Mouse (Mus musculus) stomach, embryonic 14.5 days (tissue): Measurements from ENCODE around the gene Akna. TPM values are rescaled to one million over a fixed set of nuclear protein-coding genes. Genes with fewer than 3 reads are reported as not detected.

Source experiments
- ATAC-seq: fragments of 200-750 bp; cut with Nextera tagmentation; 2 replicates; pipeline ENCODE4 v1.8.0; 2017; ENCODE audit warnings: low read depth, moderate TSS enrichment; ENCODE audit not compliant: insufficient number of reproducible peaks, insufficient read depth, low FRiP score
- H3K27ac ChIP-seq: fragments of 300-500 bp; sonication (generic); 2 replicates; pipeline ENCODE4 v1.5.1; 2014; ENCODE audit warnings: mild to moderate bottlenecking, low read length, moderate library complexity, mixed read lengths
- H3K27me3 ChIP-seq: fragments of 300-500 bp; sonication (generic); 2 replicates; pipeline ENCODE4 v1.6.1; 2014; ENCODE audit warnings: low read length, control low read depth, mixed read lengths; ENCODE audit not compliant: control insufficient read depth, insufficient read depth
- H3K36me3 ChIP-seq: fragments of 300-500 bp; sonication (generic); 2 replicates; pipeline ENCODE4 v1.6.1; 2014; ENCODE audit warnings: mild to moderate bottlenecking, control low read depth, low read length, moderate library complexity, mixed read lengths; ENCODE audit not compliant: control insufficient read depth, insufficient read depth
- H3K4me1 ChIP-seq: fragments of 300-500 bp; sonication (generic); 2 replicates; pipeline ENCODE4 v1.6.1; 2014; ENCODE audit warnings: low read length, control low read depth, mixed read lengths; ENCODE audit not compliant: control insufficient read depth, insufficient read depth
- H3K4me2 ChIP-seq: fragments of 300-500 bp; sonication (generic); replicated peaks from 2 replicates; pipeline ENCODE4 v1.6.1; 2014; ENCODE audit warnings: low read depth, low read length, control low read depth
- H3K4me3 ChIP-seq: fragments of 300-500 bp; sonication (generic); 2 replicates; pipeline ENCODE4 v1.5.1; 2014; ENCODE audit warnings: low read depth, low read length, control low read depth
- H3K9ac ChIP-seq: fragments of 300-500 bp; sonication (generic); replicated peaks from 2 replicates; pipeline ENCODE4 v1.6.1; 2014; ENCODE audit warnings: low read depth, mild to moderate bottlenecking, control low read depth, low read length, moderate library complexity, mixed read lengths
- H3K9me3 ChIP-seq: fragments of 300-500 bp; sonication (generic); 2 replicates; pipeline ENCODE4 v1.6.1; 2016; ENCODE audit warnings: low read depth, low read length, control low read depth; ENCODE audit not compliant: control insufficient read depth
- WGBS: fragments of 180-500 bp; shearing (Covaris S2); extraction: QIAGEN DNeasy Blood & Tissue Kit; methylation state at CpG from one replicate; pipeline ENCODE4 v1.1.7; 2014; 5-methylcytosine and 5-hydroxymethylcytosine counted together
- polyA plus RNA-seq: library from polyadenylated mRNA; unstranded; fragments of >200 nt; fragmentation: Nextera tagmentation; extraction: Ambion mirVana; gene quantifications from 2 replicates; pipeline ENCODE4 v1.2.1, GENCODE M21; 2014

Gene Akna
- polyA plus RNA-seq = 6.9 and 7.0 TPM in 2 replicates

GRCm38 (mm10) chr4:63403040-63403959, at the start of gene Akna:
Akna (minus strand) TSS chr4:63403354.
- 5% methylated on average over 17 of the region's 17 CpGs for WGBS

GRCm38 (mm10) chr4:63452555-63452954, 49.4 kb upstream of the Akna start:
- Histone ChIP-seq H3K4me3 (no peak overlapping the region), H3K4me1 (no peaks in the 10 kb centered on the region)
- 77% methylated on average over 3 of the region's 3 CpGs for WGBS

More at GRCm38 (mm10) chr4:63403040-63403959, at the start of gene Akna:
- peak within 1 kb of the TSS; percentile 86 for H3K27ac ChIP-seq
- peaks cover 50% of the 10 kb centered on the region for H3K4me1 ChIP-seq
- peak within 1 kb of the TSS; percentile 67 for H3K4me2 ChIP-seq
- H3K36me3 ChIP-seq = no peaks in the 10 kb centered on the region; the same call in 1 of the 2 replicates
- no peak within 1 kb of the TSS; the same call in 1 of the 2 replicates for H3K9ac ChIP-seq
- H3K9me3 ChIP-seq = no peaks in the 10 kb centered on the region
- ATAC-seq = peak; percentile 88
- H3K27me3 ChIP-seq = no peaks in the 10 kb centered on the region
- H3K4me3 ChIP-seq = peak within 1 kb of the TSS; percentile 13

GRCm38 (mm10) chr4:63450551-63450950, 47.4 kb upstream of the Akna start:
- 84% methylated on average over 5 of the region's 5 CpGs for WGBS
- no peaks in the 10 kb centered on the region for H3K27me3 ChIP-seq

More at GRCm38 (mm10) chr4:63452555-63452954, 49.4 kb upstream of the Akna start:
- H3K36me3 ChIP-seq = no peaks in the 10 kb centered on the region
- no peak overlapping the region for H3K4me2 ChIP-seq
- no peaks in the 10 kb centered on the region for H3K9me3 ChIP-seq
- H3K27me3 ChIP-seq = no peaks in the 10 kb centered on the region
- ATAC-seq = no peak
- H3K9ac ChIP-seq = no peak overlapping the region
- no peak overlapping the region for H3K27ac ChIP-seq

GRCm38 (mm10) chr4:63444362-63445066, 41.4 kb upstream of the Akna start:
- H3K4me3 ChIP-seq = no peak overlapping the region
- ATAC-seq = no peak
- H3K27me3 ChIP-seq = no peaks in the 10 kb centered on the region
- H3K36me3 ChIP-seq = no peaks in the 10 kb centered on the region
- H3K9me3 ChIP-seq = peaks cover 3% of the 10 kb centered on the region; the same call in 1 of the 2 replicates
- no peak overlapping the region for H3K9ac ChIP-seq
- H3K4me1 ChIP-seq = no peaks in the 10 kb centered on the region
- H3K27ac ChIP-seq = no peak overlapping the region
- 91% methylated on average over 10 of the region's 10 CpGs for WGBS
- H3K4me2 ChIP-seq = no peak overlapping the region

More at GRCm38 (mm10) chr4:63450551-63450950, 47.4 kb upstream of the Akna start:
- no peak for ATAC-seq
- Histone ChIP-seq H3K36me3 (no peaks in the 10 kb centered on the region), H3K4me2 (no peak overlapping the region), H3K27ac (no peak overlapping the region), H3K4me1 (no peaks in the 10 kb centered on the region), H3K9ac (no peak overlapping the region), H3K9me3 (peaks cover 3% of the 10 kb centered on the region; the same call in 1 of the 2 replicates), H3K4me3 (no peak overlapping the region)

GRCm38 (mm10) chr4:63443101-63443500, 39.9 kb upstream of the Akna start:
- Histone ChIP-seq H3K4me2 (no peak overlapping the region), H3K27me3 (no peaks in the 10 kb centered on the region), H3K9me3 (peaks cover 3% of the 10 kb centered on the region; the same call in 1 of the 2 replicates), H3K36me3 (no peaks in the 10 kb centered on the region), H3K4me3 (no peak overlapping the region), H3K4me1 (no peaks in the 10 kb centered on the region), H3K9ac (no peak overlapping the region), H3K27ac (no peak overlapping the region)
- no peak for ATAC-seq
- WGBS = 90% methylated on average over 2 of the region's 2 CpGs

GRCm38 (mm10) chr4:63441616-63442015, 38.5 kb upstream of the Akna start:
- no peak for ATAC-seq
- Histone ChIP-seq H3K27ac (no peak overlapping the region), H3K9me3 (peaks cover 3% of the 10 kb centered on the region; the same call in 1 of the 2 replicates), H3K4me3 (no peak overlapping the region), H3K9ac (no peak overlapping the region), H3K27me3 (no peaks in the 10 kb centered on the region), H3K4me1 (0 out of 2 replicates have a peak, but pooled peaks cover 9% of the 10 kb centered on the region), H3K4me2 (no peak overlapping the region), H3K36me3 (no peaks in the 10 kb centered on the region)
- 93% methylated on average over 7 of the region's 7 CpGs for WGBS

GRCm38 (mm10) chr4:63440262-63440661, 37.1 kb upstream of the Akna start:
- Histone ChIP-seq H3K9me3 (no peaks in the 10 kb centered on the region), H3K27ac (no peak overlapping the region), H3K4me2 (no peak overlapping the region), H3K4me1 (0 out of 2 replicates have a peak, but pooled peaks cover 9% of the 10 kb centered on the region), H3K36me3 (no peaks in the 10 kb centered on the region), H3K4me3 (no peak overlapping the region), H3K9ac (no peak overlapping the region), H3K27me3 (no peaks in the 10 kb centered on the region)
- whole genome bisulfite sequencing = 57% methylated on average over 7 of the region's 7 CpGs
- ATAC-seq = no peak

GRCm38 (mm10) chr4:63437968-63438367, 34.8 kb upstream of the Akna start:
- Histone ChIP-seq H3K36me3 (no peaks in the 10 kb centered on the region), H3K9ac (no peak overlapping the region), H3K4me1 (0 out of 2 replicates have a peak, but pooled peaks cover 9% of the 10 kb centered on the region), H3K4me2 (no peak overlapping the region), H3K9me3 (no peaks in the 10 kb centered on the region), H3K27ac (no peak overlapping the region), H3K27me3 (no peaks in the 10 kb centered on the region), H3K4me3 (no peak overlapping the region)
- WGBS = 85% methylated on average over 5 of the region's 5 CpGs
- ATAC-seq = no peak
